Comparison of ENCODE assay signal across 8 mouse cellular contexts in genomic region chr15:9070912-9071555, GRCm38 (mm10). TPM values are rescaled to one million over a fixed set of nuclear protein-coding genes. Genes with fewer than 3 reads are reported as not detected.
DNase-seq lines count a peak whose midpoint lies in the region; ATAC-seq and TF ChIP-seq lines count a peak whose summit lies in the region.

Gene Nadk2, plus strand, starts transcription at chr15:9071260.

- no peak for TF ChIP-seq CTCF in C2C12 (IDR thresholded peaks at IDR 0.05; ENCODE audit: control insufficient read depth, insufficient read depth, insufficient read length)
- no peak for TF ChIP-seq CTCF in brain, embryonic 14.5 days (IDR thresholded peaks at IDR 0.05; ENCODE audit: borderline replicate concordance, extremely low read depth, insufficient read depth, insufficient read length)
- no peak for TF ChIP-seq CTCF in liver, adult 2 months (IDR thresholded peaks at IDR 0.05; ENCODE audit: low read depth, low read length)

- H3K4me3 ChIP-seq in C2C12 (ENCODE audit: insufficient read depth, poor library complexity, severe bottlenecking) (peak within 1 kb of the TSS; percentile 82), myocyte (peak within 1 kb of the TSS; percentile 58)
- H3K4me3 ChIP-seq in erythroblast, embryonic 14.5 days (replicated peaks): peak within 1 kb of the TSS; percentile 89
- H3K4me3 ChIP-seq in heart, embryonic 11.5 days (ENCODE audit: low read depth, low read length): peak within 1 kb of the TSS; percentile 96
- H3K4me3 ChIP-seq in kidney, embryonic 16.5 days (ENCODE audit: low read length): peak within 1 kb of the TSS; percentile 91
- peak within 1 kb of the TSS; percentile 84 for H3K4me3 ChIP-seq in liver, adult 2 months (ENCODE audit: insufficient read depth, low read depth, low read length)

- under 1% methylated on average over 43 of the region's 54 CpGs for WGBS in heart, embryonic 11.5 days (ENCODE audit: insufficient replicate concordance)
- 0% methylated on average over 31 of the region's 54 CpGs for WGBS in kidney, embryonic 16.5 days
- WGBS in liver, adult 2 months: under 1% methylated on average over 41 of the region's 54 CpGs

- H3K27ac ChIP-seq in heart, embryonic 11.5 days (ENCODE audit: low read depth, low read length): peak within 1 kb of the TSS; percentile 95
- peak within 1 kb of the TSS; percentile 95 for H3K27ac ChIP-seq in kidney, embryonic 16.5 days (ENCODE audit: low read length)
- peak within 1 kb of the TSS; percentile 100 for H3K27ac ChIP-seq in liver, adult 2 months (replicated peaks; ENCODE audit: insufficient read depth, low read depth, low read length)

- peak; percentile 42 for TF ChIP-seq POLR2A in brain, embryonic 14.5 days (IDR thresholded peaks at IDR 0.05; ENCODE audit: borderline replicate concordance, extremely low read depth, insufficient read depth, insufficient read length, poor library complexity, severe bottlenecking)
- 0 out of 2 replicates have a peak, but pooled peaks have one; percentile 27 for TF ChIP-seq POLR2A in liver, adult 2 months (IDR thresholded peaks at IDR 0.05; ENCODE audit: extremely low read depth, insufficient read depth, low read length)
- TF ChIP-seq POLR2A in myocyte (IDR thresholded peaks at IDR 0.05; ENCODE audit: insufficient read length, low read depth): peak; percentile 59

- H3K27me3 ChIP-seq in C2C12 (ENCODE audit: control insufficient read depth, insufficient read depth, insufficient read length) (no peaks in the 10 kb centered on the region), myocyte (ENCODE audit: control insufficient read depth, insufficient read depth, insufficient read length) (no peaks in the 10 kb centered on the region)
- H3K27me3 ChIP-seq in erythroblast, embryonic 14.5 days (ENCODE audit: control insufficient read depth): no peaks in the 10 kb centered on the region
- H3K27me3 ChIP-seq in heart, embryonic 11.5 days (ENCODE audit: control insufficient read depth, insufficient read depth, low read length): no peaks in the 10 kb centered on the region
- no peaks in the 10 kb centered on the region for H3K27me3 ChIP-seq in kidney, embryonic 16.5 days (ENCODE audit: insufficient read depth, low read length)
- H3K27me3 ChIP-seq in liver, adult 2 months (ENCODE audit: control insufficient read depth, insufficient read depth, low read length): no peaks in the 10 kb centered on the region
- no peaks in the 10 kb centered on the region for H3K27me3 ChIP-seq in splenic B cell, adult 2 months (ENCODE audit: control insufficient read depth, insufficient read depth, low read length, poor library complexity, severe bottlenecking)

- H3K36me3 ChIP-seq in C2C12 (ENCODE audit: control insufficient read depth, insufficient read depth): no peaks in the 10 kb centered on the region
- H3K36me3 ChIP-seq in erythroblast, embryonic 14.5 days (ENCODE audit: control insufficient read depth): peaks cover 43% of the 10 kb centered on the region
- H3K36me3 ChIP-seq in heart, embryonic 11.5 days (ENCODE audit: control insufficient read depth, insufficient read depth, low read length): no peaks in the 10 kb centered on the region
- no peaks in the 10 kb centered on the region for H3K36me3 ChIP-seq in kidney, embryonic 16.5 days (ENCODE audit: insufficient read depth, low read length)
- H3K36me3 ChIP-seq in liver, adult 2 months (ENCODE audit: control insufficient read depth, insufficient read depth, low read length): no peaks in the 10 kb centered on the region; the same call in 1 of the 2 replicates
- no peaks in the 10 kb centered on the region for H3K36me3 ChIP-seq in myocyte (ENCODE audit: control insufficient read depth, insufficient read depth)
- H3K36me3 ChIP-seq in splenic B cell, adult 2 months (ENCODE audit: control insufficient read depth, insufficient read depth, low read length, poor library complexity, severe bottlenecking): no peaks in the 10 kb centered on the region

- DNase-seq in brain, embryonic 14.5 days (ENCODE audit: low read depth): peak; percentile 99
- peak; percentile 97 for DNase-seq in liver, adult 2 months (ENCODE audit: extremely low read depth, low read depth, low spot score)
- DNase-seq in splenic B cell, adult 2 months (ENCODE audit: low read depth, low spot score): peak; percentile 95

- H3ac ChIP-seq in C2C12 (ENCODE audit: control insufficient read depth, insufficient read length, low read depth) (peak within 1 kb of the TSS; percentile 73), myocyte (ENCODE audit: control insufficient read depth, insufficient read length) (peak within 1 kb of the TSS; percentile 58)

- H3K79me3 ChIP-seq in C2C12 (ENCODE audit: low read depth): peaks cover 7% of the 10 kb centered on the region

- no peaks in the 10 kb centered on the region for H3K9me3 ChIP-seq in erythroblast, embryonic 14.5 days (ENCODE audit: control insufficient read depth, low read length)
- no peaks in the 10 kb centered on the region for H3K9me3 ChIP-seq in heart, embryonic 11.5 days (replicated peaks; ENCODE audit: control insufficient read depth, low read length)
- H3K9me3 ChIP-seq in kidney, embryonic 16.5 days (ENCODE audit: low read length): no peaks in the 10 kb centered on the region

- ATAC-seq in heart, embryonic 11.5 days (replicated peaks; ENCODE audit: insufficient number of reproducible peaks, low FRiP score, low TSS enrichment): peak; percentile 97
- ATAC-seq in kidney, embryonic 16.5 days (ENCODE audit: low FRiP score, low TSS enrichment): peak; percentile 99

- H3K9ac ChIP-seq in heart, embryonic 11.5 days (ENCODE audit: low read depth, low read length): peak within 1 kb of the TSS; percentile 98
- peak within 1 kb of the TSS; percentile 92 for H3K9ac ChIP-seq in kidney, embryonic 16.5 days (replicated peaks; ENCODE audit: low read length)
- H3K9ac ChIP-seq in liver, adult 2 months (ENCODE audit: low read depth, low read length): peak within 1 kb of the TSS; percentile 99

- H3K4me2 ChIP-seq in heart, embryonic 11.5 days: peak within 1 kb of the TSS; percentile 75
- peak within 1 kb of the TSS; percentile 94 for H3K4me2 ChIP-seq in kidney, embryonic 16.5 days (replicated peaks; ENCODE audit: low read depth, low read length)
- peak within 1 kb of the TSS; percentile 100 for H3K4me2 ChIP-seq in myocyte (ENCODE audit: low read depth)

- H3K79me2 ChIP-seq in C2C12 (ENCODE audit: control insufficient read depth, insufficient read depth): peaks cover 41% of the 10 kb centered on the region
- H3K79me2 ChIP-seq in liver, adult 2 months (ENCODE audit: control insufficient read depth, insufficient read depth, low read length): peaks cover 19% of the 10 kb centered on the region; the same call in 1 of the 2 replicates
- no peaks in the 10 kb centered on the region for H3K79me2 ChIP-seq in myocyte (ENCODE audit: control insufficient read depth, insufficient read depth)

- H3K4me1 ChIP-seq in erythroblast, embryonic 14.5 days (ENCODE audit: control insufficient read depth): peaks cover 48% of the 10 kb centered on the region
- peaks cover 22% of the 10 kb centered on the region for H3K4me1 ChIP-seq in heart, embryonic 11.5 days (ENCODE audit: control insufficient read depth, insufficient read depth, low read length)
- peaks cover 45% of the 10 kb centered on the region for H3K4me1 ChIP-seq in kidney, embryonic 16.5 days (ENCODE audit: insufficient read depth, low read length)
- peaks cover 20% of the 10 kb centered on the region for H3K4me1 ChIP-seq in liver, adult 2 months (ENCODE audit: control insufficient read depth, insufficient read depth, low read length)

TF ChIP-seq in C2C12, 6 proteins besides CTCF, POLR2A, EP300 and RAD21:
- peak; percentile 52 for TF ChIP-seq MAX (IDR thresholded peaks at IDR 0.05)
- TF ChIP-seq CEBPB (IDR thresholded peaks at IDR 0.05; ENCODE audit: low read depth): no peak
TF ChIP-seq in C2C12: peak in this region for 1.

TF ChIP-seq in myocyte, 11 proteins besides CTCF, POLR2A, EP300 and RAD21:
- TF ChIP-seq MAX (IDR thresholded peaks at IDR 0.05; ENCODE audit: low read depth): no peak
- no peak for TF ChIP-seq TCF12 (IDR thresholded peaks at IDR 0.05; ENCODE audit: insufficient read depth, poor library complexity, severe bottlenecking)
- TF ChIP-seq SRF (IDR thresholded peaks at IDR 0.05; ENCODE audit: control insufficient read depth, insufficient read length, low read depth): no peak
- TF ChIP-seq MYOG (IDR thresholded peaks at IDR 0.05; ENCODE audit: control insufficient read depth in 1 of 3, insufficient read depth in 1 of 3, insufficient read length in 2 of 3, low read depth in 2 of 3): peak in 1 of 3 experiments; percentile 44
- TF ChIP-seq USF1 (IDR thresholded peaks at IDR 0.05; ENCODE audit: low read depth): no peak
- TF ChIP-seq POLR2AphosphoS2 (IDR thresholded peaks at IDR 0.05; ENCODE audit: insufficient read length, low read depth): no peak
- no peak for TF ChIP-seq CEBPB (IDR thresholded peaks at IDR 0.05; ENCODE audit: insufficient read depth, poor library complexity, severe bottlenecking)
- TF ChIP-seq REST (IDR thresholded peaks at IDR 0.05; ENCODE audit: insufficient read depth, insufficient read length): no peak
- TF ChIP-seq MYOD1 (IDR thresholded peaks at IDR 0.05; ENCODE audit: control insufficient read depth in 1 of 3, insufficient read length in 2 of 3, low read depth in 2 of 3): peak in 1 of 3 experiments; percentile 42
- TF ChIP-seq E2F4 (IDR thresholded peaks at IDR 0.05; ENCODE audit: insufficient read depth): peak; percentile 93
- TF ChIP-seq TCF3 (IDR thresholded peaks at IDR 0.05; ENCODE audit: insufficient read length, low read depth): no peak

RNA-seq across cellular contexts. Expression of gene Nadk2, which starts in this region (rescaled TPM):
- polyA plus RNA-seq in C2C12 (2012; fragmentation: generic; extraction: Trizol): 8.0 TPM
- polyA plus RNA-seq in brain, embryonic 14.5 days (2012; rRNA removed): 24.0 and 31.8 TPM in 2 replicates
- polyA plus RNA-seq in erythroblast, embryonic 14.5 days (2012): 7.3 and 10.8 TPM in 2 replicates
- 57.1 and 65.3 TPM in 2 replicates for polyA plus RNA-seq in heart, embryonic 11.5 days (2014; fragmentation: Nextera tagmentation; extraction: Ambion mirVana)
- 23.8 and 26.4 TPM in 2 replicates for polyA plus RNA-seq in kidney, embryonic 16.5 days (2015; fragmentation: Nextera tagmentation; extraction: Ambion mirVana)
- total RNA-seq in liver, adult 2 months (2014; rRNA removed): 162 and 163 TPM in 2 replicates
- 71.8 and 91.9 TPM in 2 replicates for polyA plus RNA-seq in liver, adult 2 months (2012; rRNA removed)
- 6.3 TPM for polyA plus RNA-seq in myocyte (2012; fragmentation: generic; extraction: Trizol)

Comparison
In these comparisons a context has a peak if more than half of its experiments do, and no peak if none do; other contexts are left out.
1. Peak in every context shown above with its lines: DNase-seq, ATAC-seq, H3K4me3 ChIP-seq and H3K27ac ChIP-seq.